Comparison of ENCODE assay signal across 8 mouse cellular contexts in genomic region chr3:157534786-157535415, GRCm38 (mm10). TPM values are rescaled to one million over a fixed set of nuclear protein-coding genes. Genes with fewer than 3 reads are reported as not detected.
DNase-seq lines count a peak whose midpoint lies in the region; ATAC-seq and TF ChIP-seq lines count a peak whose summit lies in the region.

No protein-coding gene starts in this region.

- WGBS in bone marrow, adult 2 months = 3% methylated on average over 15 of the region's 15 CpGs
- 1% methylated on average over 15 of the region's 15 CpGs for WGBS in liver, adult 2 months
- 3% methylated on average over 15 of the region's 15 CpGs for WGBS in neural tube, embryonic 14.5 days

- ATAC-seq in neural tube, embryonic 14.5 days (ENCODE audit: low read depth) = peak; percentile 7; the same call in 1 of the 2 replicates

- peak overlapping the region; percentile 97 for H3K9ac ChIP-seq in liver, adult 2 months (ENCODE audit: low read depth, low read length)
- peak overlapping the region; percentile 82 for H3K9ac ChIP-seq in neural tube, embryonic 14.5 days (replicated peaks; ENCODE audit: low read depth, low read length)

- DNase-seq in layer of hippocampus, adult 2 months (ENCODE audit: low spot score in 2 of 2) = peak in 1 of 2 experiments; percentile 5
- DNase-seq in layer of hippocampus, adult 9-11 months = no peak
- DNase-seq in forelimb bud, embryonic 11.5 days (ENCODE audit: low read depth, low spot score) = peak; percentile 18
- peak; percentile 67 for DNase-seq in liver, adult 2 months (ENCODE audit: extremely low read depth, low read depth, low spot score)
- no peak for DNase-seq in B cell, adult 2 months
- no peak for DNase-seq in right cerebral cortex, postnatal 14 days

- peak overlapping the region; percentile 86 for H3K4me3 ChIP-seq in layer of hippocampus, adult 2 months
- H3K4me3 ChIP-seq in bone marrow, adult 2 months (replicated peaks; ENCODE audit: control insufficient read depth, low read depth, low read length) = peak overlapping the region; percentile 93
- H3K4me3 ChIP-seq in liver, adult 2 months (ENCODE audit: insufficient read depth, low read depth, low read length) = peak overlapping the region; percentile 97
- H3K4me3 ChIP-seq in neural tube, embryonic 14.5 days (ENCODE audit: low read depth, low read length) = peak overlapping the region; percentile 60

- no peaks in the 10 kb centered on the region for H3K9me3 ChIP-seq in neural tube, embryonic 14.5 days (ENCODE audit: control insufficient read depth, low read length)

- H3K4me1 ChIP-seq in bone marrow, adult 2 months (ENCODE audit: control insufficient read depth, insufficient read depth, low read length) = no peaks in the 10 kb centered on the region; the same call in 1 of the 2 replicates
- H3K4me1 ChIP-seq in liver, adult 2 months (ENCODE audit: control insufficient read depth, insufficient read depth, low read length) = peaks cover 10% of the 10 kb centered on the region; the same call in 1 of the 2 replicates
- H3K4me1 ChIP-seq in neural tube, embryonic 14.5 days (ENCODE audit: control insufficient read depth, insufficient read depth, low read length) = peaks cover 10% of the 10 kb centered on the region; the same call in 1 of the 2 replicates

- TF ChIP-seq CTCF in layer of hippocampus, adult 2 months (conservative IDR thresholded peaks at IDR 0.05) = no peak
- no peak for TF ChIP-seq CTCF in bone marrow, adult 2 months (IDR thresholded peaks at IDR 0.05; ENCODE audit: control insufficient read depth, insufficient read depth, low read length)
- TF ChIP-seq CTCF in liver, adult 2 months (IDR thresholded peaks at IDR 0.05; ENCODE audit: low read depth, low read length) = no peak

- peaks cover 21% of the 10 kb centered on the region for H3K36me3 ChIP-seq in liver, adult 2 months (ENCODE audit: control insufficient read depth, insufficient read depth, low read length)
- peaks cover 12% of the 10 kb centered on the region; the same call in 1 of the 2 replicates for H3K36me3 ChIP-seq in neural tube, embryonic 14.5 days (ENCODE audit: control insufficient read depth, insufficient read depth, low read length)

- H3K27ac ChIP-seq in layer of hippocampus, adult 2 months = peak overlapping the region; percentile 99
- H3K27ac ChIP-seq in bone marrow, adult 2 months (ENCODE audit: control insufficient read depth, insufficient read depth, low read depth, low read length, poor library complexity) = peak overlapping the region; percentile 91
- H3K27ac ChIP-seq in liver, adult 2 months (replicated peaks; ENCODE audit: insufficient read depth, low read depth, low read length) = peak overlapping the region; percentile 99
- peak overlapping the region; percentile 93 for H3K27ac ChIP-seq in neural tube, embryonic 14.5 days (ENCODE audit: low read depth, low read length)

- H3K79me2 ChIP-seq in liver, adult 2 months (ENCODE audit: control insufficient read depth, insufficient read depth, low read length) = peaks cover 6% of the 10 kb centered on the region; the same call in 1 of the 2 replicates

- peaks cover 7% of the 10 kb centered on the region; the same call in 1 of the 2 replicates for H3K27me3 ChIP-seq in liver, adult 2 months (ENCODE audit: control insufficient read depth, insufficient read depth, low read length)
- H3K27me3 ChIP-seq in neural tube, embryonic 14.5 days (ENCODE audit: control insufficient read depth, insufficient read depth, low read length) = peaks cover 24% of the 10 kb centered on the region

- H3K4me2 ChIP-seq in neural tube, embryonic 14.5 days (ENCODE audit: low read depth, low read length) = peak overlapping the region; percentile 88

- TF ChIP-seq POLR2A in bone marrow, adult 2 months (IDR thresholded peaks at IDR 0.05; ENCODE audit: borderline replicate concordance, control insufficient read depth, low read depth, low read length) = no peak
- no peak for TF ChIP-seq POLR2A in liver, adult 2 months (IDR thresholded peaks at IDR 0.05; ENCODE audit: extremely low read depth, insufficient read depth, low read length)

RNA-seq across cellular contexts. Expression of gene Zranb2, which starts 0.9 kb away (rescaled TPM):
- 100 to 1,000 TPM; 137 to 143 TPM for total RNA-seq in layer of hippocampus, adult 2 months (2021)
- polyA plus RNA-seq in bone marrow, adult 2 months (2011; ENCODE audit: insufficient read depth, insufficient read length, low replicate concordance, missing spikeins) = 77.2 and 89.2 TPM in 2 replicates
- total RNA-seq in liver, adult 2 months (2014; rRNA removed) = 24.8 and 26.5 TPM in 2 replicates
- polyA plus RNA-seq in liver, adult 2 months (2012; rRNA removed) = 4.2 and 4.4 TPM in 2 replicates
- polyA plus RNA-seq in neural tube, embryonic 14.5 days (2014; fragmentation: Nextera tagmentation; extraction: Ambion mirVana) = 112 and 124 TPM in 2 replicates

RNA-seq across cellular contexts. Expression of gene Ptger3, which starts 31.8 kb away (rescaled TPM):
- total RNA-seq in layer of hippocampus, adult 2 months (2021) = 1 to 10 TPM; 1.8 to 2.0 TPM
- polyA plus RNA-seq in bone marrow, adult 2 months (2011; ENCODE audit: insufficient read depth, insufficient read length, low replicate concordance, missing spikeins) = 1.6 and 4.8 TPM in 2 replicates
- total RNA-seq in liver, adult 2 months (2014; rRNA removed) = 0.20 and 0.28 TPM in 2 replicates
- 0.20 and 0.27 TPM in 2 replicates for polyA plus RNA-seq in liver, adult 2 months (2012; rRNA removed)
- polyA plus RNA-seq in neural tube, embryonic 14.5 days (2014; fragmentation: Nextera tagmentation; extraction: Ambion mirVana) = 6.2 and 8.6 TPM in 2 replicates

Comparison
In these comparisons a context has a peak if more than half of its experiments do, and no peak if none do; other contexts are left out.
1. DNase-seq: peak in forelimb bud, embryonic 11.5 days (single experiment) and liver, adult 2 months (single experiment); none in layer of hippocampus, adult 9-11 months (single experiment), B cell, adult 2 months (0 of 2) and right cerebral cortex, postnatal 14 days (single experiment).
2. RNA of gene Zranb2, which starts 0.9 kb away (polyA plus RNA-seq): 112 to 124 TPM in neural tube, embryonic 14.5 days and 77.2 to 89.2 TPM in bone marrow, adult 2 months; 4.2 to 4.4 TPM in liver, adult 2 months; every median in the first group is over 10 times any median in the second.
3. Peak in every context shown above with its lines, with median percentiles within 50 percentile points of each other: H3K27ac ChIP-seq and H3K4me3 ChIP-seq.